Mouse (Mus musculus) c-Kit-positive CD71-positive TER-119-positive erythroid progenitor cells, embryonic 14.5 days (primary cell): ENCODE measurements around the gene Stt3b.

Source experiments
- DNase-seq: peaks from one replicate; pipeline ENCODE4 v3.0.0-alpha.2; 2013; ENCODE audit warnings: low spot score

Gene Stt3b

GRCm38 (mm10) chr9:115310346-115311222 lies at the start of gene Stt3b:
Gene Stt3b, minus strand, starts transcription at chr9:115310421.
- DNase-seq: peak; percentile 99

- no peak for DNase-seq
Observed at GRCm38 (mm10) chr9:115358421-115358820, 48.2 kb upstream of the Stt3b start.

GRCm38 (mm10) chr9:115357996-115358395 lies 47.8 kb upstream of the Stt3b start:
- DNase-seq: no peak

- DNase-seq: no peak
Observed at GRCm38 (mm10) chr9:115356731-115357458, 46.7 kb upstream of the Stt3b start.

- no peak for DNase-seq
Observed at GRCm38 (mm10) chr9:115355972-115356371, 45.8 kb upstream of the Stt3b start.

- DNase-seq: no peak
Observed at GRCm38 (mm10) chr9:115349741-115350512, 39.7 kb upstream of the Stt3b start.

GRCm38 (mm10) chr9:115349106-115349505 lies 38.9 kb upstream of the Stt3b start:
- no peak for DNase-seq

GRCm38 (mm10) chr9:115344930-115345329 lies 34.7 kb upstream of the Stt3b start:
- DNase-seq: no peak

GRCm38 (mm10) chr9:115341576-115341975 lies 31.4 kb upstream of the Stt3b start:
- DNase-seq: no peak

- no peak for DNase-seq
Observed at GRCm38 (mm10) chr9:115340212-115340815, 30.1 kb upstream of the Stt3b start.

- no peak for DNase-seq
Observed at GRCm38 (mm10) chr9:115338816-115339215, 28.6 kb upstream of the Stt3b start.

- DNase-seq: no peak
Observed at GRCm38 (mm10) chr9:115333016-115333415, 22.8 kb upstream of the Stt3b start.

- no peak for DNase-seq
Observed at GRCm38 (mm10) chr9:115332339-115332738, 22.1 kb upstream of the Stt3b start.

- DNase-seq: no peak
Observed at GRCm38 (mm10) chr9:115330861-115331476, 20.7 kb upstream of the Stt3b start.

- DNase-seq: no peak
Observed at GRCm38 (mm10) chr9:115326533-115326890, 16.3 kb upstream of the Stt3b start.

- DNase-seq: no peak
Observed at GRCm38 (mm10) chr9:115325831-115326532, 15.8 kb upstream of the Stt3b start.

- no peak for DNase-seq
Observed at GRCm38 (mm10) chr9:115323572-115323971, 13.4 kb upstream of the Stt3b start.

- no peak for DNase-seq
Observed at GRCm38 (mm10) chr9:115322385-115322784, 12.2 kb upstream of the Stt3b start.

- no peak for DNase-seq
Observed at GRCm38 (mm10) chr9:115321052-115321451, 10.8 kb upstream of the Stt3b start.

- DNase-seq: no peak
Observed at GRCm38 (mm10) chr9:115320156-115320555, 9.9 kb upstream of the Stt3b start.
